Mouse (Mus musculus): ENCODE measurements around the gene Ms4a8a.

GRCm38 (mm10) chr19:11059967-11060366 is 20.9 kb downstream of the Ms4a8a start:
- no peak for TF ChIP-seq CTCF (IDR thresholded peaks at IDR 0.05; ENCODE audit: insufficient read depth, low read depth, low read length)
- TF ChIP-seq POLR2A (IDR thresholded peaks at IDR 0.05; ENCODE audit: insufficient read depth, low read depth, low read length), result no peak
